Mouse (Mus musculus) intestine, embryonic 14.5 days (tissue): ENCODE data around the gene 1700025B11Rik. TPM values are rescaled to one million over a fixed set of nuclear protein-coding genes. Genes with fewer than 3 reads are reported as not detected.
"Not testable (repeated sequence)": the region's sequence is repeated elsewhere in the genome, so short reads cannot be mapped to it uniquely, and the experiment has no call there.

Experiments used
- ATAC-seq: fragments of 200-750 bp; cut with Nextera tagmentation; replicated peaks from 2 replicates; pipeline ENCODE4 v1.8.0; 2017; ENCODE audit warnings: low read depth, moderate number of reproducible peaks, moderate TSS enrichment, moderate library complexity; ENCODE audit not compliant: low FRiP score, low TSS enrichment
- DNase-seq: peaks from one replicate; pipeline ENCODE4 v3.0.0-alpha.2; 2018; ENCODE audit warnings: low spot score
- H3K27ac ChIP-seq: fragments of 300-500 bp; sonication (generic); 2 replicates; pipeline ENCODE4 v1.5.1; 2014; ENCODE audit warnings: low read depth, mild to moderate bottlenecking, control low read depth
- H3K27me3 ChIP-seq: fragments of 300-500 bp; sonication (generic); replicated peaks from 2 replicates; pipeline ENCODE4 v1.6.1; 2014; ENCODE audit warnings: low read length, control low read depth; ENCODE audit not compliant: control insufficient read depth, insufficient read depth
- H3K36me3 ChIP-seq: fragments of 300-500 bp; sonication (generic); 2 replicates; pipeline ENCODE4 v1.6.1; 2014; ENCODE audit warnings: low read length, control low read depth; ENCODE audit not compliant: control insufficient read depth, insufficient read depth
- H3K4me1 ChIP-seq: fragments of 300-500 bp; sonication (generic); replicated peaks from 2 replicates; pipeline ENCODE4 v1.6.1; 2014; ENCODE audit warnings: low read length, control low read depth, mixed read lengths; ENCODE audit not compliant: control insufficient read depth, insufficient read depth
- H3K4me2 ChIP-seq: fragments of 300-500 bp; sonication (generic); 2 replicates; pipeline ENCODE4 v1.6.1; 2014; ENCODE audit warnings: low read length
- H3K4me3 ChIP-seq: fragments of 300-500 bp; sonication (generic); 2 replicates; pipeline ENCODE4 v1.5.1; 2014; ENCODE audit warnings: low read depth, low read length, control low read depth, mixed read lengths
- H3K9ac ChIP-seq: fragments of 300-500 bp; sonication (generic); 2 replicates; pipeline ENCODE4 v1.6.1; 2014; ENCODE audit warnings: mild to moderate bottlenecking, low read length
- H3K9me3 ChIP-seq: fragments of 300-500 bp; sonication (generic); 2 replicates; pipeline ENCODE4 v1.6.1; 2016; ENCODE audit warnings: low read length, control low read depth; ENCODE audit not compliant: control insufficient read depth
- WGBS: fragments of 180-500 bp; shearing (Covaris S2); extraction: QIAGEN DNeasy Blood & Tissue Kit; methylation state at CpG from one replicate; pipeline ENCODE4 v1.1.7; 2014; 5-methylcytosine and 5-hydroxymethylcytosine counted together
- polyA plus RNA-seq: library from polyadenylated mRNA; unstranded; fragments of >200 nt; fragmentation: Nextera tagmentation; extraction: Ambion mirVana; gene quantifications from 2 replicates; pipeline ENCODE4 v1.2.1, GENCODE M21; 2014

Gene 1700025B11Rik
- polyA plus RNA-seq, 1 experiment from 2014 or later = not detected

GRCm38 (mm10) chr15:77581681-77582080 lies 20.0 kb upstream of the 1700025B11Rik start:
- 48% methylated on average over 1 of the region's 1 CpGs for WGBS
- H3K4me3 ChIP-seq = no peak overlapping the region
- H3K27me3 ChIP-seq = no peaks in the 10 kb centered on the region
- no peaks in the 10 kb centered on the region for H3K36me3 ChIP-seq
- peaks cover 7% of the 10 kb centered on the region; the same call in 1 of the 2 replicates for H3K9me3 ChIP-seq
- H3K4me2 ChIP-seq = no peak overlapping the region
- no peak overlapping the region for H3K27ac ChIP-seq
- DNase-seq = no peak
- ATAC-seq = no peak
- no peak overlapping the region for H3K9ac ChIP-seq
- no peaks in the 10 kb centered on the region for H3K4me1 ChIP-seq

GRCm38 (mm10) chr15:77579311-77579710 lies 17.6 kb upstream of the 1700025B11Rik start:
- ATAC-seq = no peak
- DNase-seq = no peak
- H3K36me3 ChIP-seq = no peaks in the 10 kb centered on the region
- 85% methylated on average over 4 of the region's 4 CpGs for WGBS
- H3K4me3 ChIP-seq = no peak overlapping the region
- no peaks in the 10 kb centered on the region for H3K27me3 ChIP-seq
- H3K27ac ChIP-seq = no peak overlapping the region
- H3K4me1 ChIP-seq = no peaks in the 10 kb centered on the region
- no peak overlapping the region for H3K9ac ChIP-seq
- peaks cover 7% of the 10 kb centered on the region; the same call in 1 of the 2 replicates for H3K9me3 ChIP-seq
- H3K4me2 ChIP-seq = no peak overlapping the region

GRCm38 (mm10) chr15:77578801-77579200 lies 17.1 kb upstream of the 1700025B11Rik start:
- Histone ChIP-seq H3K9me3 (peaks cover 6% of the 10 kb centered on the region; the same call in 1 of the 2 replicates), H3K9ac (no peak overlapping the region), H3K36me3 (no peaks in the 10 kb centered on the region), H3K27me3 (no peaks in the 10 kb centered on the region), H3K4me3 (no peak overlapping the region), H3K27ac (no peak overlapping the region), H3K4me2 (no peak overlapping the region), H3K4me1 (no peaks in the 10 kb centered on the region)
- 90% methylated on average over 2 of the region's 2 CpGs for WGBS
- ATAC-seq (no peak), DNase-seq (no peak)

- ATAC-seq = no peak
Measured at GRCm38 (mm10) chr15:77563219-77563618, 1.5 kb upstream of the 1700025B11Rik start.

GRCm38 (mm10) chr15:77539221-77539620 lies 22.5 kb downstream of the 1700025B11Rik start:
- not testable (repeated sequence) for H3K4me3 ChIP-seq, H3K9ac ChIP-seq, H3K4me2 ChIP-seq, H3K27me3 ChIP-seq, H3K4me1 ChIP-seq, H3K27ac ChIP-seq, DNase-seq, ATAC-seq, H3K36me3 ChIP-seq, H3K9me3 ChIP-seq
- 54% methylated on average over 1 of the region's 1 CpGs for WGBS

More at GRCm38 (mm10) chr15:77563219-77563618, 1.5 kb upstream of the 1700025B11Rik start:
- Histone ChIP-seq H3K4me1 (no peaks in the 10 kb centered on the region), H3K27me3 (no peaks in the 10 kb centered on the region), H3K9me3 (no peaks in the 10 kb centered on the region), H3K27ac (no peak overlapping the region), H3K4me3 (no peak overlapping the region), H3K9ac (no peak overlapping the region), H3K36me3 (no peaks in the 10 kb centered on the region), H3K4me2 (no peak overlapping the region)
- no peak for DNase-seq

- DNase-seq (no peak), ATAC-seq (no peak)
- H3K4me1 ChIP-seq = no peaks in the 10 kb centered on the region
- H3K27me3 ChIP-seq = no peaks in the 10 kb centered on the region
- no peak within 1 kb of the TSS for H3K9ac ChIP-seq
- no peak within 1 kb of the TSS for H3K4me3 ChIP-seq
- no peak within 1 kb of the TSS for H3K27ac ChIP-seq
- no peaks in the 10 kb centered on the region for H3K9me3 ChIP-seq
- no peaks in the 10 kb centered on the region for H3K36me3 ChIP-seq
- H3K4me2 ChIP-seq = no peak within 1 kb of the TSS
Measured at GRCm38 (mm10) chr15:77533216-77533615, 28.5 kb downstream of the 1700025B11Rik start, which contains the start of gene Apol7c. Gene Apol7c (minus strand): TSS chr15:77533316.

GRCm38 (mm10) chr15:77523186-77523843 lies 38.4 kb downstream of the 1700025B11Rik start:
- not testable (repeated sequence) for H3K27ac ChIP-seq, H3K36me3 ChIP-seq, H3K4me1 ChIP-seq, H3K4me2 ChIP-seq, H3K4me3 ChIP-seq, H3K9ac ChIP-seq, H3K27me3 ChIP-seq, H3K9me3 ChIP-seq
- ATAC-seq (peak; percentile 58; the same call in 1 of the 2 replicates), DNase-seq (peak; percentile 85)
- 11% methylated on average over 6 of the region's 6 CpGs for WGBS

- H3K4me2 ChIP-seq, H3K9ac ChIP-seq, DNase-seq, H3K36me3 ChIP-seq, H3K9me3 ChIP-seq, H3K27ac ChIP-seq, ATAC-seq, H3K4me1 ChIP-seq, H3K27me3 ChIP-seq, H3K4me3 ChIP-seq: not testable (repeated sequence)
- WGBS = 68% methylated on average over 4 of the region's 4 CpGs
Measured at GRCm38 (mm10) chr15:77520596-77520995, 41.1 kb downstream of the 1700025B11Rik start.
